Mouse (Mus musculus): Measurements from ENCODE around the gene Nhsl1. TPM values are rescaled to one million over a fixed set of nuclear protein-coding genes. Genes with fewer than 3 reads are reported as not detected.
A peak's percentile ranks its signal among the peaks of the same experiment; 100 is the strongest.

Nhsl1 gene
- polyA plus RNA-seq, 2 experiments: 0.50 to 0.64 TPM

DNA sequence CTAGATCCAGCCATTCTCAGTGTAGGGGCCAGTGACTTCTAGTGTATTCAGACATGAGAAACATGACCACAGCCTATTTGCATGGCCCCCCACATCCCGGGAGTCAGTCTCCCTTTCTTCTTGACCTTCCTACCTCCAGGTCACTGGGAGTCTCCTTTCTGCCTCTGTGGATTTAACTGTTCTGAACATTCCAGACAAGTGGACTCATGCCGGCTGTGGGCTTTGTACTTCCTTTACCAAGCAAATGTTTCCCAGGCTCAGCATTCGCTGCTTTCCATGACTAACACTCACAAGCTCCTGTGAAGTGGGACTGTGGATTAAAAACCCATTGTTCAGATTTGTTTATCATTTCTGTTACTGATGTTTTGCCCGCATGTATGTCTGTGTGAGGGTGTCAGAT, 4.9 kb downstream of the Nhsl1 start:
- ATAC-seq (ENCODE audit: insufficient read depth) (no peak), DNase-seq (ENCODE audit: low read depth in 3 of 3, low spot score in 3 of 3) (no peak)
- Histone ChIP-seq H3K36me3 (replicated peaks; ENCODE audit: control insufficient read depth, insufficient read depth, low read depth) (no peaks in the 10 kb centered on the region), H3K9me3 (ENCODE audit: control insufficient read depth, low read length) (no peaks in the 10 kb centered on the region), H3K4me3 (ENCODE audit: insufficient read depth in 1 of 2, low read depth in 2 of 2, low read length in 2 of 2) (no peak overlapping the region), H3K4me1 (replicated peaks; ENCODE audit: control insufficient read depth in 2 of 2, insufficient read depth in 2 of 2, low read length in 1 of 2) (no peaks in the 10 kb centered on the region), H3K4me2 (ENCODE audit: low read depth) (no peak overlapping the region), H3K27ac (no peak overlapping the region), H3K27me3 (ENCODE audit: control insufficient read depth, insufficient read depth, low read length) (peaks cover 8% of the 10 kb centered on the region), H3K9ac (replicated peaks) (no peak overlapping the region)
- TF ChIP-seq EP300 (IDR thresholded peaks at IDR 0.05; ENCODE audit: low read depth) (no peak), CTCF (IDR thresholded peaks at IDR 0.05; ENCODE audit: low read depth) (no peak)
- WGBS (ENCODE audit: insufficient replicate concordance): 47% methylated on average over 4 of the region's 4 CpGs

DNA sequence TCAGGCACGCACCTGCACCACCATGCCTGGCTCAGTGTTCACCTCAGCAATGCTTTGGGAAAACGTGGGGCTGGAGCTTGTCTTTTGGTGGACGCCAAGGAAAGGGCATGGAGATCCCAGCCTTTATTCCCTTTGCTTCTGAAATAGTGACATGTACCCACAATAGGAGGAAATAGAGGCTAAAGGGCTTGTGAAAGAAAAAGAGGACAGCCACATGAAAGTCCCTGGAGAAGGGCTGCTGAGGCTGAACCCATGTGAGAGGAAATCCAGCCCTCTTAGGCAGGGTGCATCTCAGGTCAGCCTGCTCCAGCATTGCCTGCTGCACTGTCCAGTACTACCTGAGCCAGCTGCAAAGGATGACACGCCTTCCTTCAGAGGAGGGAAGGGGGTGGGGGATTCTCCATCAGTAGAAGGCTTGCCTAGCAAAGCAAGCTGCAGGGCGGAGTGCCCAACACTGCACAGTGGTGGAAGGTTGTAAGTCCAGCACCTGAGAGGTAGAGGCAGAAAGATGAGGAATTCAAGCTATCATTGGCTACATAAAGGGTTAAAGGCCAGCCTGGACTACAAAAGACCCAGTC, 9.6 kb downstream of the Nhsl1 start:
- no peaks in the 10 kb centered on the region for H3K27me3 ChIP-seq (ENCODE audit: control insufficient read depth, insufficient read depth, low read length)
- TF ChIP-seq EP300 (IDR thresholded peaks at IDR 0.05; ENCODE audit: low read depth): no peak
- TF ChIP-seq CTCF (IDR thresholded peaks at IDR 0.05; ENCODE audit: low read depth): no peak
- no peak overlapping the region for H3K27ac ChIP-seq
- H3K9me3 ChIP-seq (ENCODE audit: control insufficient read depth, low read length): no peaks in the 10 kb centered on the region
- H3K4me1 ChIP-seq (replicated peaks; ENCODE audit: control insufficient read depth in 2 of 2, insufficient read depth in 2 of 2, low read length in 1 of 2): no peaks in the 10 kb centered on the region
- ATAC-seq (ENCODE audit: insufficient read depth): no peak
- no peak overlapping the region for H3K4me3 ChIP-seq (ENCODE audit: insufficient read depth in 1 of 2, low read depth in 2 of 2, low read length in 2 of 2)
- no peak for DNase-seq (ENCODE audit: low read depth in 3 of 3, low spot score in 3 of 3)
- H3K9ac ChIP-seq (replicated peaks): no peak overlapping the region
- H3K36me3 ChIP-seq (replicated peaks; ENCODE audit: control insufficient read depth, insufficient read depth, low read depth): no peaks in the 10 kb centered on the region
- no peak overlapping the region for H3K4me2 ChIP-seq (ENCODE audit: low read depth)
- WGBS (ENCODE audit: insufficient replicate concordance): 43% methylated on average over 5 of the region's 5 CpGs

DNA sequence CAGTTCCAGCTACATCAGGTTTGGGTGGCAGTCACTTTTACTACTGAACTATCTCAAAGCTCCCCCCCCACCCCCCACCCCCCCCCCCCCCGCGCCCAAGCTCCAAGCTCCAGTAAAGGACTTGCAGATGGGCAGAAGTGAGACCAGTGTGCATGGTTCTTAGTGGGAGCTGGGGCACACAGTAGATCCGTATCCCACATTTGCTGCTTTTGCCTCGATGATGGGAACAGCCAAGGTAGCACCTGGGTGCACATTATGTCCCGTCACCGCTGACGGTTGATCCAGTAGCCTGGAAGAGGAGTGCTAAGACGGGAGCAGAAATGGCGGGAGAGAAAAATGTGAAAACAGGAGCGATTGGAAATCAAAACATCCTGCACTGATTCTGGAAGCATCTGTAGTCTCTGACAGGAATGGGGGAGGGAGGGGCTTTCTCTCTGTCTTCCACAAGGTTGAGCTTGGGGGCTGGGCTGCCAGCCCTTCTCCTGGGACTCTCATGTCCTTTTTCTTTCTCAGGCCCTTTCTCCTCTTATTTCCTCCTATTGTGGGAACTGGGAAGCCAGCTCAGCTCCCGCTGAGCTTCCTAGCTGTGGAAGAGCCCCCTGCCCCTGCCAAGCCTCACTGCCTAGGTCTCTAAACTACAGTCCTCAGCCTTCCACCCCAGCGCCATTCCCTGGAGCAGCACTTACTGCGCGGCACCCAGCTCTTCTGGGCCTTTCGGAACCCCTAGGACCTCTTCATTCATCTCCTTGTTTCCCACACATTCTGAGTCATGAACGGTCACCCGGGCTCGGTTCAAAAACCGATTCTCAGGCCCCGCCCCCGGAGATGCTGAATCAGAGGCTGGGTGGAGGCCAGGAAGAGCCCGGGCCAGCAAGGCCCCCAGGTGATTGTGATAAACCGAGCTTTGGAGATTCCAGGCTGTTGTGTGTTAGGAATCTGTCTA, 10.6 kb downstream of the Nhsl1 start:
- Histone ChIP-seq H3K4me1 (replicated peaks; ENCODE audit: control insufficient read depth in 2 of 2, insufficient read depth in 2 of 2, low read length in 1 of 2) (no peaks in the 10 kb centered on the region), H3K27me3 (ENCODE audit: control insufficient read depth, insufficient read depth, low read length) (no peaks in the 10 kb centered on the region), H3K4me3 (ENCODE audit: insufficient read depth in 1 of 2, low read depth in 2 of 2, low read length in 2 of 2) (no peak overlapping the region), H3K27ac (no peak overlapping the region), H3K4me2 (ENCODE audit: low read depth) (peak overlapping the region; percentile 3), H3K9me3 (ENCODE audit: control insufficient read depth, low read length) (no peaks in the 10 kb centered on the region), H3K36me3 (replicated peaks; ENCODE audit: control insufficient read depth, insufficient read depth, low read depth) (no peaks in the 10 kb centered on the region), H3K9ac (replicated peaks) (no peak overlapping the region)
- TF ChIP-seq EP300 (IDR thresholded peaks at IDR 0.05; ENCODE audit: low read depth) (no peak), CTCF (IDR thresholded peaks at IDR 0.05; ENCODE audit: low read depth) (no peak)
- DNase-seq (ENCODE audit: low read depth in 3 of 3, low spot score in 3 of 3) (peak in 1 of 3 experiments; percentile 2), ATAC-seq (ENCODE audit: insufficient read depth) (no peak)
- WGBS (ENCODE audit: insufficient replicate concordance): 11% methylated on average over 22 of the region's 23 CpGs

DNA sequence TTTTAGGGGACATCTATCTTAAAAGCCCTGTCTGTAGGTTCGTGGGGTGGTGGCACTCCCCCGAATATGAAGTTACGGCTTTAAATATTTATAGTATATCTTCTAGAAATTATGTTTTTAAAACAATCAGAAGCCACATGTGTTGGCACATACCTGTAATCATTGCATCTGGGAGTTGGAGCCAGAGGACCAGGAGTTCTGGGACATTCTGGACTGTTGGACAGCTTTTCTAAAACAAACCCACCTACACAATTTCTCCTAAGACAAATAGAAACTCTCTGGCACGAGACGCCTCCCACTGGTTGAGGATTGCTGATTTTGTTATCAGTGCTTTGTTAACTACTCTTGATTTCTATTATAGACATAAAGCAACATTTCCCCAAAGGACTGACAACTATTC, 11.7 kb downstream of the Nhsl1 start:
- no peak overlapping the region for H3K4me2 ChIP-seq (ENCODE audit: low read depth)
- no peak overlapping the region for H3K27ac ChIP-seq
- no peaks in the 10 kb centered on the region for H3K27me3 ChIP-seq (ENCODE audit: control insufficient read depth, insufficient read depth, low read length)
- 60% methylated on average over 5 of the region's 5 CpGs for WGBS (ENCODE audit: insufficient replicate concordance)
- TF ChIP-seq EP300 (IDR thresholded peaks at IDR 0.05; ENCODE audit: low read depth) (no peak), CTCF (IDR thresholded peaks at IDR 0.05; ENCODE audit: low read depth) (no peak)
- no peaks in the 10 kb centered on the region for H3K4me1 ChIP-seq (replicated peaks; ENCODE audit: control insufficient read depth in 2 of 2, insufficient read depth in 2 of 2, low read length in 1 of 2)
- ATAC-seq (ENCODE audit: insufficient read depth) (no peak), DNase-seq (ENCODE audit: low read depth in 3 of 3, low spot score in 3 of 3) (no peak)
- H3K9ac ChIP-seq (replicated peaks): no peak overlapping the region
- H3K9me3 ChIP-seq (ENCODE audit: control insufficient read depth, low read length): no peaks in the 10 kb centered on the region
- H3K36me3 ChIP-seq (replicated peaks; ENCODE audit: control insufficient read depth, insufficient read depth, low read depth): no peaks in the 10 kb centered on the region
- no peak overlapping the region for H3K4me3 ChIP-seq (ENCODE audit: insufficient read depth in 1 of 2, low read depth in 2 of 2, low read length in 2 of 2)

DNA sequence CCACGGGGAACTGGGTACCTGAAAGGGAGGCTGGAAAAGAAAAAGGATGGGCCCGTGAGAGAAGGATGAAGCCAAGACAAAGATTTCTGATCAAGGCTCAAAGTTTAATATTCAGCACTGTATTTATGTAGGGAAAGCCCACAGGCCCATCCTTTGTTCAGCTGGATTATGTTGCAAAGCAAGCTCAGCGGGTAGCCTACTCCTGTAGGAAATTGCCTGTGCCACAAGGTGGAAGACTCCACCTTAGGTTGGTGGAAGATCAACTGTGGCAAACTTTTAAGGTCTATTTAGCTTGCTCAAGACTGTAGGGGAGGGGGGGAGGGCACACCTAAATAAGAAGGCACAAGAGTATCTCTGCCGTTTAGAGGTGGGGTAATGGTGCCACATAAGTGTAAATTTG, 14.8 kb downstream of the Nhsl1 start:
- H3K36me3 ChIP-seq (replicated peaks; ENCODE audit: control insufficient read depth, insufficient read depth, low read depth): no peaks in the 10 kb centered on the region
- H3K4me3 ChIP-seq (ENCODE audit: insufficient read depth in 1 of 2, low read depth in 2 of 2, low read length in 2 of 2): no peak overlapping the region
- H3K9ac ChIP-seq (replicated peaks): no peak overlapping the region
- TF ChIP-seq EP300 (IDR thresholded peaks at IDR 0.05; ENCODE audit: low read depth) (no peak), CTCF (IDR thresholded peaks at IDR 0.05; ENCODE audit: low read depth) (no peak)
- WGBS (ENCODE audit: insufficient replicate concordance): 47% methylated on average over 4 of the region's 4 CpGs
- no peak overlapping the region for H3K27ac ChIP-seq
- DNase-seq (ENCODE audit: low read depth in 3 of 3, low spot score in 3 of 3) (no peak), ATAC-seq (ENCODE audit: insufficient read depth) (no peak)
- H3K4me1 ChIP-seq (replicated peaks; ENCODE audit: control insufficient read depth in 2 of 2, insufficient read depth in 2 of 2, low read length in 1 of 2): no peaks in the 10 kb centered on the region
- no peak overlapping the region for H3K4me2 ChIP-seq (ENCODE audit: low read depth)
- no peaks in the 10 kb centered on the region for H3K9me3 ChIP-seq (ENCODE audit: control insufficient read depth, low read length)
- no peaks in the 10 kb centered on the region for H3K27me3 ChIP-seq (ENCODE audit: control insufficient read depth, insufficient read depth, low read length)

All from liver, embryonic 14.5 days (tissue).